Mouse (Mus musculus): ENCODE data around the gene Abca12.

DNA sequence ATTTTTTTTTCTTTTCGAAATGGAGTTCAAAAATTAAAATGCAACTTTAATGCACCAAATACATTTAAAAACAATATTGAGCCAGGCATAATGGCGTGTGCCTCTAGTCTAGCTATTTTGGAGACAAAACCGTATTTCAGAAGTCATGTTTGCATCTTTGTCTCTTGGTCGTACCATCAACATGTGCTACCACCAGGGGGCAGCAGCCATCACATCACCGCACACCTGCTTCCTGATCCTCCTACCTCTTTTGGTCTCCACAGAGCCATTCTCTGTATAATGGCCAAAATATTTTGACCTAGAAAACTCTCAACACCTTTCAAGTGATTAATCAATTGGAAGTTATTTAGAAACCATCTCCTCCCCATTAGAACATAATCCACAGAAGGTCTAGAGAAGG lies 125.2 kb downstream of the Abca12 start:
- TF ChIP-seq CTCF (IDR thresholded peaks at IDR 0.05) (peak; percentile 91), EP300 (IDR thresholded peaks at IDR 0.05) (no peak)
